Mouse (Mus musculus) right cerebral cortex, adult 2 months (tissue): ENCODE measurements at regions not wholly inside any gene's neighbourhood (a gene's known extent, or its start where the extent isn't known, plus 50 kb on each side); places are given as distances from the start of the nearest gene placed in this dataset.
"Not testable (repeated sequence)": the region's sequence is repeated elsewhere in the genome, so short reads cannot be mapped to it uniquely, and the experiment has no call there.

ENCODE experiments used
- DNase-seq, 2 experiments: peaks; one replicate each; pipeline ENCODE4 v3.0.0; 2021 to 2022; ENCODE audit warnings: low spot score in 2 of 2

DNA sequence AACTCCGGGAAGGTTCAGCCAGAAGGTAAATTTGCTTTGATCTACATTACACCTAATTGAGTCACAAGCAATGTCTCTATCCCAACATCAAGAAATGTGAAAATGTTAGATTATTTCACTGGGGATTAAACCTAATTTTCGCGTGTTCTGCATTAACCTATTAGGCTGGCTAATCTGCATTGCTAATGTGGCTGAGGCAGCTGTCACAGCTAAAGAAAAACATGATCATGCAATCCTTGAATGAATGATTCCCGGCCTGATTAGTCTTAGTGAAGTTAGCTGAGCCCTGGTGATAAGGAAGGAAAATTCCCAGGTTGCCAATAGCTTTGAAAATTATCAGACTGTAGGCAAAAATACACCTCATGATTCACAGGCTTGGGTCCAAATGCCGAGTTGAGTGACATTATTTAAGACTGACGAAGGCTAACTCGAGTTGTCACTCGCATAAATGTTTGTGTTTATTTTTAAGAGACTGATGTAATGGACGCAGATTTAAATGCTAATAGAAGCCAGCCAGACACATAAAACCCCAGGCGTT lies 131.5 kb upstream of the Kiz start:
- DNase-seq, result no peak

GRCm38 (mm10) chr2:146724924-146725555 lies 130.6 kb upstream of the Kiz start:
- DNase-seq, result no peak

DNA sequence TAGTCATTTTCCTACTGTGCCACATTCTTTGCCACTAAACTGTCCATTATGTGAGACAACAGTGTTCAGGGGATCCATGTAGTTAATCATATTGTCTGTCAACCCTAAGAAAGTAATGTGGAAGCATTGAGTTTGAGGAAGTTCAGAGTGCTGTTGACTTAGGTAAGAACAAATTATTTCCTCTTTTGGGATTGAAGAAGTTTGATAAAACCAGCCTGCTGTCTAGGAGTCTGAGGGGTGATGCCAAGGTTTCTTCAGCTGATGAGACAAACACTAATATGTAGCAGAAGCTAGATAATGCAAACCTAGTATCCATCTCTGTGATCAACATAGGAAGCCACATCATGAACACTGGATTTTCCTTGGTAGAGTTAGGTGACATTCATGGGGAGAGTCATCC lies 127.0 kb upstream of the Kiz start:
- DNase-seq, result no peak

DNA sequence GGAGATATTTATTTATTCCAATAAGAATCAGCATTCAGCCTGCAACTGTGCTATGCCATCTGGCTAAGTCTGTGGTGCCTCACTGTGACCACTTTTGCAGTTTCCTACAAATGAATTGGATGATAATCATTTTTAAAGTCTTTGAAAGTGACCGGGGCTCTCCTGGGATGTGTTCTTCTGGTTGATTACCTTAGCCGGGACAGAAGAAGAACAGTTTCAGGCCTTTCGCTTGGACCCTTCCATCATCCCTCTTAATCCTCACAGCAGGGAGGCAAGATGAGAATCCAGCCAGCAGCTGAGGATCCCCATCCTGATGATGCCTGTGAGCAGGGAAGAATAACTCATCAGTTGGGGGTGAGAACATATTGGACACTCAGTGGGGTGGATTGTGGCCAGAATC lies 124.6 kb upstream of the Kiz start:
- DNase-seq, result no peak

DNA sequence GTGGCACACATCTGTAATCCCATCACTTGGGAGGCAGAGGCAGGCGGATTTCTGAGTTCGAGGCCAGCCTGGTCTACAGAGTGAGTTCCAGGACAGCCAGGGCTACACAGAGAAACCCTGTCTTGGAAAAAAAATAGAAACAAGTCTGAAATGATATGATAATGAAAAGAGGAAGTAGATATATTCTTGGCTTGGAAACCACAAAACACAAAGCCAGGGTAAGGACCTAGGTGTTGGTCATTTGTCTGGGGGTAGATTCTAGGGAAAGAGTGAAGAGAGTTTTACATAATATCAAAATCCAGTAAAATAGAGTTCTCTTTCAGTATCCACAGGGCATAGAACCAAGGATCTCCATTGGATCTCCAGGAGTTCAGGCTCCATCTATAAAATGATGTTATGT lies 122.8 kb upstream of the Kiz start:
- not testable (repeated sequence) for DNase-seq

DNA sequence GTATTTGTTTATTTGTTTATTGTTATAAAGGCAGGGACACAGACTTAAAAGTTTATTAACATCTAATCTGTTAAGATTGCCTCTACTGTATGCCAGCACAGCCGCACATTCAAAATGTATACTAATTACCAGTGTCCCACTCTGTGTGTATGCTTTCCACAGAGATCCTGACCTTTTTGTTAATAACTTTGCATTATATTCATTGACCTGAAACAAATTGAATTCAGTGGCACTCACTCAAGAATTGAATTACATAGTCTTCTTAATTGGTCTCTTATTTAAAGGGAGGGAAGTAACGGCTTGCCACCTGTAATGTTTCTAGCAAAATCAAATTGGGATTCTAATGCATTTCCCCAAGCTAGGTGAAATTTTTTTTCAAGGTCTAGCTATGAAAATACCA lies 111.3 kb upstream of the Kiz start:
- no peak for DNase-seq

- DNase-seq, result peak in 1 of 2 experiments; percentile 4
Observed at GRCm38 (mm10) chr2:146745012-146745682, 110.5 kb upstream of the Kiz start.

- peak; percentile 40 to 52 for DNase-seq
Observed at GRCm38 (mm10) chr2:146745683-146746047, 110.0 kb upstream of the Kiz start.

GRCm38 (mm10) chr2:146753988-146754387 lies 101.7 kb upstream of the Kiz start:
- DNase-seq, result no peak

DNA sequence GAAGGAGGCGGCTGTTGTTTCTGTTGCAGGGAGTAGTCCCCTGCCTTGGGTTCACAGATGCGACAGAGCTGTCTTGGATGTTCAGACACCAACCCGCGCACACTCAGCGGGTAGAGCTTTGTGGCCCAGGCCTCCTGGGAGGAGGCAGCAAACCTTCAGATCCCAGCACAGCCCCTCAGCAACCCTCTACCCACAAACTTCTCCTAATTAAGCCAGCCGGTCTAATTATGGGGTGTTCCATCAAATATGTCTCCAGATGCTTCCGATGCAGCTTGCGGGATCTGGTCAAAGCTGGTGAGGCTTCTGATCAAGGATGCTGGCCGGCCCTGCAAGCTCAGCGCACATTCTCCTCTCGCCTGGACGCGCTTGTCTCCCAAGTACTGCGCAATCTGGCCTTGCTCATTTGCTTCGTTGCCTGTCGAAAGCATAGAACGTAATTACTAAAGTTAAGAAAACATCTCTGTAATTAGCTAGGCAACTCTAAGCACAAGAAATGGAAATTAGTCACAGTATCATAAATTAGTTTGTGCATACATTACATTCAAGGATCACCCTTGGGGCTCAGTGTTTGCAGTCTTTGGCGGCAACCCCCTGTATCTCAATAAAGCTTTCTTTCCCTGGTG lies 92.0 kb upstream of the Kiz start:
- no peak for DNase-seq

GRCm38 (mm10) chr2:146764313-146765255 lies 91.1 kb upstream of the Kiz start:
- no peak for DNase-seq

DNA sequence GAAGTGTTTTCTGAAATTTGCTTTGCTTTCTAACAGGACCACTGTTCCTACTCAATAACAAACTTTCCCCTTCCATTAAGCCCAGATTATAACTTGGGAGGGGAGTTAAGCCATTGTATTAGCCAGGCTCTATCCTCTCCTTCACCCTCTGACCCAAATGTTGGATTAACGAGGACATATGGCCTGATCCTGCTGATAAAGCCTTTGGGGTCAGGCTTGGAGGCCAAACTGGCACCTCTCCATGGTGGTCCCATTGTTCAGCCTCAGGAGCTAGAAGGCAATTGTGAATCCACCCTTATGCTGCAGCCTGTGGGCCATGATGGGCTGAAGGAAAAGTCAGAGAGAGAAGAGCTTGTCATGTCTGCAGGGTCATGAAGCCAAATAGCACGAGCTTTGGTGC lies 80.8 kb upstream of the Kiz start:
- no peak for DNase-seq

- DNase-seq, result no peak
Observed at GRCm38 (mm10) chr2:146787132-146787810, 68.4 kb upstream of the Kiz start.

- no peak for DNase-seq
Observed at GRCm38 (mm10) chr2:146787811-146788455, 67.7 kb upstream of the Kiz start.

DNA sequence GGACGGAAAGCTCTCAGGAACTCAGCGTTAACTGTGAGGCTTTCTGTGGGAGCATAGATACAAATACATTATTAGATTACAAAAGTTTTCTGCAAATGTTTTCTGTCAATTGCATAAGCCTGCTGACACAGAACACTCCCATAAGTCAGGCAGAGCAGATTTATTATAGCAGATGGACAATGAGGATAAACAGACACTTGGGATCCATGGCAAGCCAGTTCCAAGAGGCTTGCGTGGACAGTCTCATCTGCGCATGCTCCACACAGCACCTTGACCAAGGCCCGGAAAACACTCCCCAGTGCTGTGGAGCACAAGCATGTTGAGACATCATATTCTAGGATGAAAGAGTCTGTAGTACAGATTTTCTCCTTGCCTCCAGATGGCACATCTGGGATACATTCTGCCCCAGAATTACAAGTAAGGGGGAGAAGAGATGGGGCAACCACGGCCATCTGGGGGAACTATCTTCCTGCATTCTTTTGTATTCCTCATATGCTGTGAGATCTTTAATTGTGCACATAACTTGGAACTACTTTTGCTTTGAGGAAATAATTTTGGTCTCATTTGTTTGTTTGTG lies 62.7 kb upstream of the Kiz start:
- no peak for DNase-seq

GRCm38 (mm10) chr2:146802973-146803372 lies 52.7 kb upstream of the Kiz start:
- no peak for DNase-seq
